ENCODE assay signal across 13 mouse cellular contexts in the genomic region with DNA sequence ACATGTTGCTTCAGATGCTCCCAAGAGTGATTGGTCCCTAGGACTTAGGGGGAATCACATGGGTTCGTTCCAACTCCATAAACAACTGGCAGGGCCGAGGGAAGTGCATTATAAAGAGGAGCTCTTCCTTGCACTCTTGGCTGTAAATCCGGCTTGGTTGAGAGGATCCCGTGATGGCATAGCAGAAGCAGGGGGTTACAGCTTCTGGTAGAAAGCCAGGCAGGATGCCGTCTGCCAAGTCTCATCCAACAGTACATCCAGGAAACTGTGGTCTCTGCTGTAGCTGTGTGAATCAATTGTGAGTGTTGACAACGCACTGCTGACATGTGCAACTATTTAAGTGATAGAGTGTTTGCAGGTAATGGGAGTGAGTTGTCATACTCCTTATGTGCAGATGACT.
"Had no signal": no experiment of that assay in that cellular context is flagged by ENCODE, and none has a peak within 500 bp of the region (broad histone marks: within the 10 kb centered on the region; RNA-seq: fewer than 3 reads in every experiment).

No protein-coding gene starts in this region.

- DNase-seq: kidney, postnatal 14 days; retina, postnatal 1 day; right cerebral cortex, postnatal 4 days; thymus, adult 2 months; thymus, postnatal 25 days had no signal

- H3K9me3 ChIP-seq: kidney, embryonic 15.5 days; limb, embryonic 15.5 days; liver, embryonic 12.5 days; lung, embryonic 15.5 days; midbrain, embryonic 12.5 days; neural tube, embryonic 12.5 days; stomach, embryonic 15.5 days had no signal

- H3K27me3 ChIP-seq: kidney, embryonic 15.5 days; limb, embryonic 15.5 days; liver, embryonic 12.5 days; lung, embryonic 15.5 days; midbrain, embryonic 12.5 days; neural tube, embryonic 12.5 days; stomach, embryonic 15.5 days had no signal

- H3K4me2 ChIP-seq: kidney, embryonic 15.5 days; limb, embryonic 15.5 days; liver, embryonic 12.5 days; lung, embryonic 15.5 days; midbrain, embryonic 12.5 days; neural tube, embryonic 12.5 days; stomach, embryonic 15.5 days had no signal

- ATAC-seq: liver, embryonic 12.5 days had no signal

- H3K36me3 ChIP-seq: kidney, embryonic 15.5 days; limb, embryonic 15.5 days; liver, embryonic 12.5 days; lung, embryonic 15.5 days; midbrain, embryonic 12.5 days; neural tube, embryonic 12.5 days; stomach, embryonic 15.5 days had no signal

- H3K4me3 ChIP-seq: kidney, embryonic 15.5 days; limb, embryonic 15.5 days; liver, embryonic 12.5 days; lung, embryonic 15.5 days; midbrain, embryonic 12.5 days; myocyte; neural tube, embryonic 12.5 days; stomach, embryonic 15.5 days had no signal

- H3K4me1 ChIP-seq: kidney, embryonic 15.5 days; limb, embryonic 15.5 days; liver, embryonic 12.5 days; lung, embryonic 15.5 days; midbrain, embryonic 12.5 days; neural tube, embryonic 12.5 days; stomach, embryonic 15.5 days had no signal

- H3K9ac ChIP-seq: kidney, embryonic 15.5 days; limb, embryonic 15.5 days; liver, embryonic 12.5 days; lung, embryonic 15.5 days; midbrain, embryonic 12.5 days; neural tube, embryonic 12.5 days; stomach, embryonic 15.5 days had no signal

- H3K27ac ChIP-seq: kidney, embryonic 15.5 days; limb, embryonic 15.5 days; liver, embryonic 12.5 days; lung, embryonic 15.5 days; midbrain, embryonic 12.5 days; neural tube, embryonic 12.5 days; stomach, embryonic 15.5 days had no signal
